Mouse (Mus musculus) frontal cortex, adult 2 months (tissue): ENCODE results near the gene Tmem63c. TPM values are rescaled to one million over a fixed set of nuclear protein-coding genes. Genes with fewer than 3 reads are reported as not detected.

Experiments used
- DNase-seq, 2 experiments: peaks; one replicate each; pipeline ENCODE4 v3.0.0; 2022; ENCODE audit warnings: low spot score in 1 of 2; ENCODE audit errors: extremely low spot score in 1 of 2
- polyA plus RNA-seq: library from polyadenylated mRNA; depleted of rRNA; stranded (reverse); fragments of >200 nt; gene quantifications from 2 replicates; pipeline ENCODE4 v1.2.3, GENCODE M21; 2012; rRNA removed

Gene Tmem63c
- polyA plus RNA-seq, 1 experiment, result 31.8 TPM

DNA sequence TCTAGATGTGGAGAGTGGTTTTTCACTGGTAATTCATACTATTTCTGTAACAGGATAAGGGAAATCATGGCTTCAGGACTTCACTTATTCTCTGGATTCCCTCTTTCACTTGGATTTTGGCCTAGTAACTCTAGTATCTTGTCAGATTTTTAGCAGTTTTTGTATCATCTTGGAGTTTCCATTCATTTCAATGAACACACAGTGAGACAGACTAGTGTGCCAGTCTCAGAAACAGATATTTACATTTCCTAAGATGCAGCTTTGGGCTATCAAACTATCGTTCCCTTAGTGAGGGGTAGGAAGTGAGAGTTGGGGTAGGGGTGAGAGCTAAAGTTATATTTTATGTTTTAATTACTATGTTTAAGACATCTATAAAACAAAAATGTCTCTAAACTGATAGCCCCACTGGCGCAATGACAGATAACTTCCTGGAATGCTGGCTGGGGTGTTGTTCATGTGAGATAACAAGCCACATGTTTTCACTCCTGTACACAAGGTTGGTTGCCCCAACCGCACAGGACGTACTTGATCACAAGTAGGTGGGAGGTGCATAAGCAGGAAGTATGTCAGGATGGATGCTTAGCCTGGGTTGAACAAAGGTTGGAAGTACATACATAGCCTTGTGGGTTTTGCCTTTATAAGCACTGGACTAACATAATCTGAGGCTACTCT is 100.9 kb downstream of the Tmem63c start:
- DNase-seq, result no peak

DNA sequence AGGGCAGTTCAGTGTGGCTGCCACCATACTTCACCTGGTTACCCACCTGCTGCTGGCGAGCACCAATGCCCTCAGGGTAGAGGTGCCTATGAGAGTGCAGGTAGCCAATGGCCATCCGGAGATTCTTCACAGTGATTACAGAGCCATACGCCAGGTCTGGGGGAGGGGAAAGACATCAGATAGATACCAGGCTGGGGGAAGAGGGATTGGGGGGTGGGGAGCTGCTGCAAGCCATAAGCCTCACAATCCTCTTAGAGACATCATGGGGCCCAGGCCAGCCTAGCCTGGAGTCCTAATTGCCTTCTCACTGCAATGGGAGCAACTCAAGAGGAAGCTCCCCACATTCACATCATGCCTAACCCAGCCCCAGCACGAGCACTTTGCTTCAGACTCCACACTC is 106.1 kb downstream of the Tmem63c start:
- no peak for DNase-seq

GRCm38 (mm10) chr12:87130224-87130623 is 109.1 kb downstream of the Tmem63c start:
- DNase-seq, result no peak

DNA sequence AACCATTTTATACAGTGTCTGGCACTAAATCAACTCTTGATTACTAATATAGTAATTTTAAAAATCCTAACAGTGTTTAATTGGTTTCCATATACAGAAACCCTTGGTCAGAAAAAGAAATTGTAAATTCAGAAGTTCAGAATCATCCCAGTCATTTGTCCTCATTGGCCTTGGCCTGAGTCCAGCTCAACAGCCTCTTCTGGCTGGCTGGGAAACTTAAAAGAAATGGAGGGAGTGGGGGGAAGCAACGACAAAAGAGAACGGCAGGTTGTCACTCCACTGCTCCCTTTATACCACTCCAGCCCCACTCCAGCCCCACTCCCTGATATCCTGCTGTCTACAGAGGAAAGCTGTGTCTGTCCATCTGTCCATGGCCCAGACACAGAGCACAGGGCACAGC is 110.0 kb downstream of the Tmem63c start:
- DNase-seq, result no peak

DNA sequence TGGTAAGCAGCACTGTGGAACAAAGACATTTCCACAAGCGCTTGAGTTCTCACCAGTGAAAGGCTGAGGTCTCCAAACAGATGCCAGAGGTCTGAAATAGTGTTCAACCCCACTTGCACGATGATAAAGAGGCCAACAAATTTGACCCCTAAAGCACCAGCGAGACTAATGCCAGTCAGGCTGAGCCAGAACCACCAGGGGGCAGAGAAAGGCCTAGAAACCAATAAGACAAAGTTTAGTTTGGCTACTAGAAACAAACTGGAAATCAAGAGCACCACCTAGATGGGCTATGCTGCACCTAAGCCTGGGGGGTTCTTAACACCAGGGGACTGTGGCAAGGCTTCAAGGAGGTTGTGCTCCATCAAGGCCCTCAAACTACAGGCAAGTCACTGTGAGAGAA is 110.5 kb downstream of the Tmem63c start:
- no peak for DNase-seq

DNA sequence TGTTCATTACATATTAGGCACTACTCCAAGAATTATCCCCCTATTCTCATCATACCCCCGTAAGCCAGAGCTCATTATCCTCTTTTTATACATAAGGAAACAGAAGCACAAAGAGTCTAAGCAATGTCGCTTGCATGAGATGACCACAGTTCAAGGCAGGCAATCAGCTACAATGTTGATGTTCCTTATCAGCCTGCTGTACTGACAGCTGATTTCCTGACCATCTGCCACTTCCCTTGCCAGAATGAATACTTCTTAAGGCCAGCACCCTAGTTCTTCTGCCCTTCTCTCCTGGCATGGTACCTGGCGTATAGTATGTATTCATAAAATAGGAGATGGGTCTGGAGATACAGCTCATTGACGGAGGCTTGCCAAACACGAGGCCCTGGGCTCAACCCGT is 111.1 kb downstream of the Tmem63c start:
- no peak for DNase-seq

DNA sequence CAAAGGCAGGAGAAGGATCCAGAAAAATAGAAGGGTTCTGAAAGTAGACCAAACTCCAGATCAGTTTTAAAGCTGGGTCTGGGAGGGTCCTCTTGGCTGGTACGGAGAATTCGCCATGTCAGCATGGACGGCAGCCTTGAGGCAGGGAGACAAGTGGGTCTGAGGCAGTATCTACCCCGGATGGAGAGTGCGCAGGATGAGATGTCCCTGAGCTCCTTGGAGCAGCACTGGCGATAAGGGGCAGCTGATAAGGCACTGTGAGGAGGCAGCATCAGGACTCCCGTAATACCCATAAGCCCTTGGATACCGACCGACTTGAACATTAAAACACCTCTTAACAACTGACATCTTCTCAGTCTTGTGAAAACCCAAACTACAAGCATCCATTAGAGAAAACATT is 111.6 kb downstream of the Tmem63c start:
- no peak for DNase-seq

DNA sequence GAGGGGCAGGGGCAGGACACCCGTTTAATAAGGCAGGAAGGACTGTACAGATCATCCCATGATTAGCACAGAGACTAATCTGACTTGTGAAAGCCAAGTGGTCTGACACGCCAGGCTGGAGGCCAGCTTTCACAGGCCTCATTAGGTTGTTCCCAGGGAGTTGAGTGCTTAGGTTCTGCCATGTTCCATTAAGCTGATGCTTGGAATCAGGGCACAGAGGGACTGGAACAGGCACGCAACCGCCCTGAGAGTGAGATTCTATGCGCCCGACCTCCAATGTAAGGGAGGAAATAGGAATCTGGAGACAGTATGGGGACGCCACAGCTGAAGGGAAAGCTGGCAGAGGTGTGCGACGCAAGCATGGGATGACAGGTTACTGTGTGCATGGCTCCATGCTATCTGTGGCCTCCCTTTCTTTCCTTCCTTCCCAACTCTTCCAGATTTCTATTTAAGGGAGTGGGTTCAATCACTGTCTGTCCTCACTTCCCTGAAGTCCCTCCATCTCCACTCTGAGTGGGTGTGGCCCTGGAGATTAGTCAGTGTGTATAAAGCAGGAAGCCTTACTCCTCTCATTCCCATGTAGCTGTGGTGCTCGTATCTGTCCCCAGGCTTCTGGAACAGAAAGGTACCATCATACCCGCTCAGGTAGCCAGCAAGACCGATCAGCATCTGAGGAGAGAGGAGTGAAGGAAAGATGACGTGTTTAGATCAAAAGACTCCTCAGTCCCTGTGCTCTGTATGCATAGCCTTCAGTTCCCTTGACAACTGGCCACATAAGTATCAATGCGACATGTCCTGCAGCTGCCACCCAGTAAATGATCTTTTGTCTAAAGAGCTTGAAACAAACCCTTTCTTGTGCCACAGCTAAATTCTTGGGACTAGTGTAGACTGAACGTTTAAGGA is 116.5 kb downstream of the Tmem63c start:
- no peak for DNase-seq

- no peak for DNase-seq
These were observed 117.2 kb downstream of the Tmem63c start for GRCm38 (mm10) chr12:87138342-87138701.

GRCm38 (mm10) chr12:87138768-87139167 is 117.6 kb downstream of the Tmem63c start:
- DNase-seq, result no peak

Other genes starting within 250 kb of the Tmem63c start
- 48.5 and 50.2 TPM in 2 replicates for gene Irf2bpl, start 136.5 kb upstream of the Tmem63c start, polyA plus RNA-seq
- gene Cipc, start 74.3 kb upstream of the Tmem63c start, polyA plus RNA-seq, result 76.1 and 78.2 TPM in 2 replicates
- gene Zdhhc22, start 30.9 kb upstream of the Tmem63c start, polyA plus RNA-seq, result 35.4 and 41.3 TPM in 2 replicates
- gene Ngb, start 81.2 kb downstream of the Tmem63c start, polyA plus RNA-seq, result 3.2 and 4.2 TPM in 2 replicates
- 80.2 and 90.2 TPM in 2 replicates for gene Gstz1, start 125.8 kb downstream of the Tmem63c start, polyA plus RNA-seq
- 18.4 and 21.0 TPM in 2 replicates for gene Pomt2, start 126.6 kb downstream of the Tmem63c start, polyA plus RNA-seq
- gene Samd15, start 178.4 kb downstream of the Tmem63c start, polyA plus RNA-seq, result 2.3 and 2.9 TPM in 2 replicates
- gene Tmed8, start 179.1 kb downstream of the Tmem63c start, polyA plus RNA-seq, result 18.6 and 21.4 TPM in 2 replicates
- gene Noxred1, start 217.4 kb downstream of the Tmem63c start, polyA plus RNA-seq, result 1.5 and 1.8 TPM in 2 replicates
- 66.9 and 72.8 TPM in 2 replicates for gene Vipas39, start 244.9 kb downstream of the Tmem63c start, polyA plus RNA-seq
- 177 and 187 TPM in 2 replicates for gene Ahsa1, start 245.1 kb downstream of the Tmem63c start, polyA plus RNA-seq